Mouse (Mus musculus): ENCODE data around the gene Olfr588-ps1.
"Not testable (repeated sequence)": the region's sequence is repeated elsewhere in the genome, so short reads cannot be mapped to it uniquely, and the experiment has no call there.

Olfr588-ps1 gene

DNA sequence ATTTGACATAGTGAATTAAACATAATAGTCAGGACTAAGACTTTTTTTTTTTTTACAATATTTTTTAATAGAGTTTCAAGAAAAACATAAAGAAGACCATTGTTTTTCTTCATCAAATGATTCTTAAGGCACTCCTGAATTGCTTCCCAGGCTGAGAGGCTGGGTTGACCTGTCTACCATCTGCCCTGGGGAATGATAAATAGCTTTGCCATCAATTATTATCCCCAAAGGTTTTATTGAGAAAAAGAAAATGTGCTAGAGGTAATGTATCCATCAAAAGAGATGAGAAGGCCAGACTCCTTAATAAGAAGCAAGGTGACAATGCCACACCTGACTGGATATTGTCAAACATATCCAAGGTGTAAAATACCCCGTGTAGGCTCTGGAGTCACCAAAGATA lies at the start of gene Olfr588-ps1:
TSS of gene Olfr588-ps1 (plus strand) at position 301 of the 400 bp plus-strand sequence.
- DNase-seq (ENCODE audit: extremely low read depth, low read depth, low spot score): no peak

DNA sequence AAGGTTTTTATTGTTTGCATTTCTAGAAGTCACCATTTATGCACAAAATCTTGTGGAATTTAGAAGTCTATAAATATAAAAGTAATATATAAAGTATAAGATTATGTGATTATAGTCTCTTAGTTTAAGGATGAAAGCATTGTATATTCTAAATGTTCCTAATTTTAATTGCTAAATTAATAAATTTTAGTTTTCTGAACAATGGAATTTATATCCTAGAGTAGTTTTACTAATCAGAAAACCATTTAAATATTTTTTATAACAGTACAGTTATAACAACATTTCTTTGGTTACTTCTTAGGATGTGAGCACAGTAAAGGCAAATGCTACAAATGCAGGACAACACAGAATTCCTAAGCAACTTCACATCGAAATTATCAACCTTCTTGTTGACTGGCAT lies 43.3 kb upstream of the Olfr588-ps1 start, which contains the start of gene Olfr585:
TSS of gene Olfr585 (plus strand) at position 301 of the 400 bp plus-strand sequence.
- no peak for DNase-seq (ENCODE audit: extremely low read depth, low read depth, low spot score)

DNA sequence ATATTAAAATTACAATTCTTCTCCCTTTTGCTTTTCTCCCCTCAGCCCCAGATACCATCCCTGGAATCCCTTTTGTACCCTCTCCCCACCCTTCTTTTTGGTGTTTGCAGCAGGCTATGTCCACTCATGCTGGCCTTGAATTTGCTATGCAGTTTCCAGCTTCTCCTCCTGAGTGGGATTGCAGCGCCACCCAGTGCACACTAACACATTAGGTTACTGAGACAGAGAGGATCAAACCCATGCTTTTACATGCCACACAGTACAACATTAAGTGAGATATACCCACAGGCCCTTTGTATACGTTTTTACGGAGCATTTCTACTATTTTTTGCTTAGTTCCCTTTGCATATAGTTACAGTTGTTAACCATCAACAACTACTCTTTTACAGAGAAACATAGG lies 21.3 kb upstream of the Olfr588-ps1 start:
- no peak for DNase-seq (ENCODE audit: extremely low read depth, low read depth, low spot score)

DNA sequence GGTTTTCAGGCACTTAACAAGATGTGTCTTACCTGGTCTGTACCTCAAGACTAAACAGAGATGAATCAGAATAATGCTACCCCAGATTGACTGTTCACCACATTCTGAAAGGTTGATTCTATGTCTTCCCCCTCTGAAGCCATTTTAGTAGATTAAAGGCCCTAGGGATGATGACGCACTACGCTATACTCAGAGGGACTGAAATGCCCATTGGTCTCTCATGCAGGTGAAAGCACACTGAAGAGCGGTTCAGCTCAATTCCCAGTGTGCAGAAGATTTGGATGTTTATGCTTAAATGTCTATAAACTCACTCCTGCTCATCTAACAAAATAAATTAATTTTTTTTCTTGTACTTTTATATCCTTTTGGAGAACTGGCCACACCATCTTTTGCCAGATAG lies 15.1 kb upstream of the Olfr588-ps1 start, which contains the start of gene Olfr586:
TSS of gene Olfr586 (minus strand) at position 101 of the 400 bp plus-strand sequence.
- DNase-seq (ENCODE audit: extremely low read depth, low read depth, low spot score): no peak

DNA sequence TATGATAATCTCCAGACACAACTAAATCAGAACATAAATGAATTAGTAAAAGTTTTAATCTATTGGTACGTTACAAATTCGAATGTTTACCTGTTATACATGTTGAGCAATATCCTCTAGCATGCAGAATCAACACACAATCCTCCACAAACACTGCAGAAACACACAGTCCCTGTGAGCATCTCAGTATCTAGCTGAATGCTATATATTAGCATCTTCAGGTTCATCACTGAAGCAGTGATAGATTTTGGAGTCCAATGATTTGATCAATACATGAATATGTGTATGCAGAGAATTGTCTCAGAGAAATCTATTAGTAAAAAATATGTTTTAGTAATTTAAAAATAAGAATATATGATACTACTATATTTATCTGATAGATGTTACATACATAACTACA lies 15.6 kb downstream of the Olfr588-ps1 start, which contains the start of gene Olfr589:
TSS of gene Olfr589 (minus strand) at position 101 of the 400 bp plus-strand sequence.
- no peak for DNase-seq (ENCODE audit: extremely low read depth, low read depth, low spot score)

DNA sequence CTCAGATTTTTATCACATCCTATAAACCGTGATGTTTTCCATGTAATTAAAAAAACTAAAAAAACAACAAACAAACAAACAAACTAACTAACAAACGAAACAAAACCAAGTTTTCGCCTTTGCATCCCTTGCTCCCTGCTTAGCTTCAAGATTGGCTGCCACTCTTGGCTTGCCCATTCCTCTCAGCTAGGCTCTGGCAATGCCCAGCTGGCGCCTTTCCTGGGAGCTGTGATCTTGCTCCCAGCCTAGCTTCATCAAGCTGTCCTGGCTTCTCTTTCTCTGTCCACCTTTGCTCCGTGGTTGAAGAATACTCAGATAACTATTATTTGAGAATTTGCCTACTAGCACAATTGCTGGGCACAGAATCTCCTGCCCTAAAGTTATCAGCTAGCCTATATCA lies 29.0 kb downstream of the Olfr588-ps1 start:
- DNase-seq (ENCODE audit: extremely low read depth, low read depth, low spot score): no peak

DNA sequence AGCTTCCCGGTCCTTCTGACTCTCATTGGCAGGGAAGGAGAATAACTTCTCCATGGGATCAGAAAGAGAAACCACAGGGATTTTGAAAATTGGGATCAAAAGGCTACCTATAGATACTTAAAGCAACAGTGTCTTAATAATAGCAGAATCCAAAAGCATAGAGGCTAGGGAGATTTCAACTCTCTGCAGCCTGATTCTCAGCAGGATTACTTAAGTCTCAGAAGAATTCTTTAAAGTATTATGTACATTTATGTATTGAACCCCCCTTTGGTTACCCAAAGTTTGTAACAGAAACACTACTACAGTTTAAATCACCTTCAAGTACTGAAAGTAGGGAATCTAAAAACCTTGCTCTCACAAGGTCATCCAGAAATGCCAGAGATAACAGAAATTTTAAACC lies 37.6 kb downstream of the Olfr588-ps1 start, which contains the start of gene Olfr591:
TSS of gene Olfr591 (minus strand) at position 101 of the 400 bp plus-strand sequence.
- no peak for DNase-seq (ENCODE audit: extremely low read depth, low read depth, low spot score)

DNA sequence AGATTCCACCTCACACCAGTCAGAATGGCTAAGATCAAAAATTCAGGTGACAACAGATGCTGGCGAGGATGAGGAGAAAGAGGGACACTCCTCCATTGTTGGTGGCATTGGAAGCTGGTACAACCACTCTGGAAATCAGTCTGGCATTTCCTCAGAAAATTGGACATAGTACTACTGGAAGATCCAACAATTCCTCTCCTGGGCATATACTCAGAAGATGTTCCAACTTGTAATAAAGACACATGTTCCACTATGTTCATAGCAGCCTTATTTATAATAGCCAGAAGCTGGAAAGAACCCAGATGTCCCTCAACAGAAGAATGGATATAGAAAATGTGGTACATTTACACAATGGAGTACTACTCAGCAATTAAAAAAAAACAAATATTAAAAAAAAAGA lies 43.8 kb downstream of the Olfr588-ps1 start, which contains the start of gene Olfr592:
TSS of gene Olfr592 (plus strand) at position 301 of the 400 bp plus-strand sequence.
- DNase-seq (ENCODE audit: extremely low read depth, low read depth, low spot score): not testable (repeated sequence)
